Mouse (Mus musculus) liver, adult 2 months (tissue): ENCODE measurements around the gene Sema4a. TPM values are rescaled to one million over a fixed set of nuclear protein-coding genes. Genes with fewer than 3 reads are reported as not detected.

Experiments
- DNase-seq: peaks from one replicate; pipeline ENCODE4 v3.0.0-alpha.2; 2011; ENCODE audit warnings: low read depth, low spot score; ENCODE audit errors: extremely low read depth
- H3K27ac ChIP-seq: fragments of 200-500 bp; replicated peaks from 2 replicates; pipeline ENCODE4 v1.5.1; 2012; ENCODE audit warnings: low read depth, mild to moderate bottlenecking, control low read depth, inconsistent platforms, low read length; ENCODE audit not compliant: insufficient read depth
- H3K27me3 ChIP-seq: fragments of 200-500 bp; 2 replicates; pipeline ENCODE4 v1.6.1; 2012; ENCODE audit warnings: mild to moderate bottlenecking, moderate library complexity, low read length, inconsistent platforms; ENCODE audit not compliant: control insufficient read depth, insufficient read depth
- H3K36me3 ChIP-seq: fragments of 200-500 bp; 2 replicates; pipeline ENCODE4 v1.6.1; 2012; ENCODE audit warnings: low read length, inconsistent platforms; ENCODE audit not compliant: control insufficient read depth, insufficient read depth
- H3K4me1 ChIP-seq: fragments of 200-500 bp; 2 replicates; pipeline ENCODE4 v1.6.1; 2011; ENCODE audit warnings: low read length; ENCODE audit not compliant: control insufficient read depth, insufficient read depth
- H3K4me3 ChIP-seq: fragments of 200-500 bp; 2 replicates; pipeline ENCODE4 v1.5.1; 2011; ENCODE audit warnings: low read depth, mild to moderate bottlenecking, control low read depth, low read length, moderate library complexity; ENCODE audit not compliant: insufficient read depth
- H3K79me2 ChIP-seq: fragments of 200-500 bp; 2 replicates; pipeline ENCODE4 v1.6.1; 2012; ENCODE audit warnings: inconsistent platforms, mild to moderate bottlenecking, low read length, moderate library complexity; ENCODE audit not compliant: control insufficient read depth, insufficient read depth
- H3K9ac ChIP-seq: fragments of 200-500 bp; 2 replicates; pipeline ENCODE4 v1.6.1; 2012; ENCODE audit warnings: low read depth, mild to moderate bottlenecking, control low read depth, inconsistent platforms, low read length
- CTCF ChIP-seq: fragments of 200-500 bp; IDR thresholded peaks from 2 replicates; pipeline ENCODE4 v1.5.1; 2011; ENCODE audit warnings: low read depth, low read length, control low read depth
- POLR2A ChIP-seq: fragments of 200-500 bp; IDR thresholded peaks from 2 replicates; pipeline ENCODE4 v1.6.1; 2011; ENCODE audit warnings: low read length, control low read depth; ENCODE audit not compliant: insufficient read depth; ENCODE audit errors: extremely low read depth
- WGBS: fragments of 180-500 bp; shearing (Covaris S2); methylation state at CpG from one replicate; pipeline ENCODE4 v1.1.7; 2018; 5-methylcytosine and 5-hydroxymethylcytosine counted together
- polyA plus RNA-seq: library from polyadenylated mRNA; depleted of rRNA; stranded (reverse); fragments of >200 nt; gene quantifications from 2 replicates; pipeline ENCODE4 v1.2.3, GENCODE M21; 2012
- total RNA-seq: library from RNA; depleted of rRNA; stranded (reverse); fragments of >200 nt; gene quantifications from 2 replicates; pipeline ENCODE4 v1.2.3, GENCODE M21; 2014

The Sema4a gene
- total and polyA plus RNA-seq, 2 experiments = 23.4 to 117 TPM

GRCm38 (mm10) chr3:88409741-88410644 is 51.0 kb downstream of the Sema4a start, which contains the start of gene Pmf1:
Gene Pmf1, minus strand, starts transcription at chr3:88410331.
- H3K79me2 ChIP-seq = peaks cover 2% of the 10 kb centered on the region; the same call in 1 of the 2 replicates
- WGBS = under 1% methylated on average over 54 of the region's 54 CpGs
- peak; percentile 82 for DNase-seq
- TF ChIP-seq POLR2A (peak; percentile 90), CTCF (no peak)
- peaks cover 33% of the 10 kb centered on the region for H3K4me1 ChIP-seq
- peak within 1 kb of the TSS; percentile 97 for H3K27ac ChIP-seq
- H3K27me3 ChIP-seq = no peaks in the 10 kb centered on the region
- H3K4me3 ChIP-seq = peak within 1 kb of the TSS; percentile 86
- H3K9ac ChIP-seq = peak within 1 kb of the TSS; percentile 97
- no peaks in the 10 kb centered on the region; the same call in 1 of the 2 replicates for H3K36me3 ChIP-seq

GRCm38 (mm10) chr3:88408953-88409352 is 52.0 kb downstream of the Sema4a start:
- TF ChIP-seq CTCF = no peak
- 0 out of 2 replicates have a peak, but pooled peaks have one; percentile 14 for TF ChIP-seq POLR2A
- Histone ChIP-seq H3K4me1 (peaks cover 28% of the 10 kb centered on the region), H3K79me2 (peaks cover 4% of the 10 kb centered on the region; the same call in 1 of the 2 replicates), H3K36me3 (no peaks in the 10 kb centered on the region; the same call in 1 of the 2 replicates), H3K27me3 (no peaks in the 10 kb centered on the region), H3K27ac (peak overlapping the region; percentile 97), H3K9ac (peak overlapping the region; percentile 97), H3K4me3 (no peak overlapping the region)
- 14% methylated on average over 5 of the region's 5 CpGs for WGBS
- DNase-seq = peak; percentile 87

DNA sequence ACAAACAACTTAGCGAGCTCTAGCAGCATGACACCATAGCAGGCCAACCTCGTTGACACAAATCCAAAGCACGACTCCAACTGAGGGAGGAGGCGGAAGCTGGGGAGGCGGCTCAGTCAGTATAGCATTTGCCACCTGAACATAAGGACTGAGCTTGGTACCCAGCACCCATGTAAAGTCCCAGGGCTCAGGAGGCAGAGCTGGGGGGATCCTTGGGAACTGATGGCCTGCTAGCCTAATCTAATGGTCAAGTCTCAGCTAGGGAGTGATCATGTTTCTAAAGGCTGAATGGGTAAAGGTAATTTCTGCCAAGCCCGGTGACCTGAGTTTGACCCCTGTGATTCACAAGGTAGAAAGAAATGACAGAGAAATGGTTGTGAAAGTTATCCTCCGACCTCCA is 53.5 kb downstream of the Sema4a start:
- Histone ChIP-seq H3K27me3 (no peaks in the 10 kb centered on the region), H3K4me3 (no peak overlapping the region), H3K9ac (no peak overlapping the region), H3K27ac (no peak overlapping the region), H3K36me3 (peaks cover 2% of the 10 kb centered on the region; the same call in 1 of the 2 replicates), H3K79me2 (peaks cover 4% of the 10 kb centered on the region; the same call in 1 of the 2 replicates), H3K4me1 (peaks cover 24% of the 10 kb centered on the region)
- peak; percentile 46 for DNase-seq
- WGBS = 45% methylated on average over 7 of the region's 7 CpGs
- TF ChIP-seq POLR2A (no peak), CTCF (no peak)

DNA sequence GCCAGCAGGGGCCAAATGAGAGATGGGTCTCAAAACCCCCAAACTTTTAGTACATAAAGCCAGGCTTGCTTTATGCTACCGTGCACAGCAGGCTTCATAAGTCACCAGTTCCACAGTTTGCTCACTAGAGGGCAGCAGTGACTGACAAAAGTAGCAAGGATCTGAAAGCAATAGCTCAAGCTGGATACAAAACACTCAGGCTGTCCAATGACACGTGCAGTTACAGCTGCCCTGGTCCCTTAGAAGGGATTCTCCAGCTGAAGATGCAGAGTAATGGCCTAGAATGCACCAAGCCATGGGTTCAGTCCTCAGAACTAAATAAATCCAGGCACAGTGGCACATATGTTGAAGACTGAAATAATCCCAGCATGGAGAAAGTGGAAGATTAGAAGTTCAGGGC is 53.9 kb downstream of the Sema4a start:
- 1% methylated on average over 2 of the region's 2 CpGs for WGBS
- H3K27me3 ChIP-seq = no peaks in the 10 kb centered on the region
- TF ChIP-seq POLR2A = no peak
- TF ChIP-seq CTCF = peak; percentile 61
- no peak overlapping the region for H3K27ac ChIP-seq
- peaks cover 2% of the 10 kb centered on the region; the same call in 1 of the 2 replicates for H3K36me3 ChIP-seq
- peaks cover 4% of the 10 kb centered on the region; the same call in 1 of the 2 replicates for H3K79me2 ChIP-seq
- H3K4me3 ChIP-seq = no peak overlapping the region
- DNase-seq = peak; percentile 83
- H3K4me1 ChIP-seq = peaks cover 24% of the 10 kb centered on the region
- H3K9ac ChIP-seq = no peak overlapping the region

DNA sequence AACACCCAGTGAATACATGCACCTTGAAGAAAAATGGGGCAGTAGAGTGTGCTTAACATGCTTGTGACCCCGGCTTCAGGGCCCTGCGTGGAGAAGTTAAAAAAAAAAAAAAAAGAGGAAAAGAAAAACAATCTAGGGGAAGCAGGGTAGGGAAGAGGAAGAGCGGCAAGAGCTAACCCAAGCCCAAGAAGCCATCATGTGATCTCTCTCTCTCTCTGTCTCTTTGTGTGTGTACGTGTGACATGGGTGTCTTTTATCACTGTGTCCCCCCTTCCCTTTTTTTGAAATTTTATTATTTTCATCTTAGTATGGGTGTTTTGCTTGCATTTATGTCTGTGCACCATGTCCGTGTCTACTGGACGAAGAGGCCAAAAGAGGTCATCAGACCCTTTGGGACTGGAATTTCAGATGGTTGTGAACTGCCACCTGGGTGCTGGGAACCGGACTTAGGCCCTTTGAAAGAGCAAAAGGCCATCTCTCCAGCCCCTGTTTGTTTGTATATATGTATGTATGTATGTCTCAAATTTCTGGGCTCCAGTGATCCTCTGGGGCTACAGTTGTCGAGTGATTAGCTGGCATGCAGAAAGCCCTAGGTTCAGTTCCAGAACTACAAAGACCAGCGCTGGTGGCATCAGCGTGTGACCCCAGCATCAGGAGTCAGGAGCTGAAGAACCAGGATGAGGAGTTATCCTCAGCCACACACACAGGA is 57.3 kb downstream of the Sema4a start:
- TF ChIP-seq CTCF (no peak), POLR2A (no peak)
- H3K79me2 ChIP-seq = peaks cover 4% of the 10 kb centered on the region; the same call in 1 of the 2 replicates
- peaks cover 2% of the 10 kb centered on the region; the same call in 1 of the 2 replicates for H3K36me3 ChIP-seq
- H3K4me3 ChIP-seq = no peak overlapping the region
- H3K9ac ChIP-seq = no peak overlapping the region
- H3K27me3 ChIP-seq = no peaks in the 10 kb centered on the region
- peaks cover 7% of the 10 kb centered on the region for H3K4me1 ChIP-seq
- WGBS = 92% methylated on average over 10 of the region's 10 CpGs
- no peak for DNase-seq
- no peak overlapping the region for H3K27ac ChIP-seq
